Mouse (Mus musculus) heart, embryonic 15.5 days (tissue): ENCODE data around the gene 1700029J07Rik. TPM values are rescaled to one million over a fixed set of nuclear protein-coding genes. Genes with fewer than 3 reads are reported as not detected.
A peak's percentile ranks its signal among the peaks of the same experiment; 100 is the strongest.

Source experiments
- ATAC-seq: fragments of 200-750 bp; cut with Nextera tagmentation; replicated peaks from 2 replicates; pipeline ENCODE4 v1.8.0; 2017; ENCODE audit warnings: low read depth, moderate TSS enrichment; ENCODE audit not compliant: insufficient number of reproducible peaks, insufficient read depth, low FRiP score
- H3K27ac ChIP-seq: fragments of 300-500 bp; sonication (generic); 2 replicates; pipeline ENCODE4 v1.5.1; 2015; ENCODE audit warnings: mild to moderate bottlenecking, inconsistent platforms
- H3K27me3 ChIP-seq: fragments of 300-500 bp; sonication (generic); 2 replicates; pipeline ENCODE4 v1.6.1; 2015; ENCODE audit warnings: inconsistent platforms
- H3K36me3 ChIP-seq: fragments of 300-500 bp; sonication (generic); 2 replicates; pipeline ENCODE4 v1.6.1; 2015; ENCODE audit warnings: mild to moderate bottlenecking, inconsistent platforms
- H3K4me1 ChIP-seq: fragments of 300-500 bp; sonication (generic); replicated peaks from 2 replicates; pipeline ENCODE4 v1.6.1; 2015; ENCODE audit warnings: inconsistent platforms
- H3K4me2 ChIP-seq: fragments of 300-500 bp; sonication (generic); 2 replicates; pipeline ENCODE4 v1.6.1; 2015; ENCODE audit warnings: inconsistent platforms, mild to moderate bottlenecking, moderate library complexity
- H3K4me3 ChIP-seq: fragments of 300-500 bp; sonication (generic); 2 replicates; pipeline ENCODE4 v1.5.1; 2015; ENCODE audit warnings: mild to moderate bottlenecking, inconsistent platforms
- H3K9ac ChIP-seq: fragments of 300-500 bp; sonication (generic); 2 replicates; pipeline ENCODE4 v1.6.1; 2015; ENCODE audit warnings: mild to moderate bottlenecking, inconsistent platforms
- H3K9me3 ChIP-seq: fragments of 300-500 bp; sonication (generic); replicated peaks from 2 replicates; pipeline ENCODE4 v1.6.1; 2016; ENCODE audit warnings: inconsistent platforms
- WGBS: fragments of 180-500 bp; shearing (Covaris S2); methylation state at CpG from one replicate; pipeline ENCODE4 v1.1.7; 2015; ENCODE audit warnings: mixed read lengths; 5-methylcytosine and 5-hydroxymethylcytosine counted together
- polyA plus RNA-seq: library from polyadenylated mRNA; unstranded; fragments of >200 nt; fragmentation: Nextera tagmentation; extraction: Ambion mirVana; gene quantifications from 2 replicates; pipeline ENCODE4 v1.2.1, GENCODE M21; 2015

The 1700029J07Rik gene
- polyA plus RNA-seq, 1 experiment from 2014 or later = 3.0 TPM

DNA sequence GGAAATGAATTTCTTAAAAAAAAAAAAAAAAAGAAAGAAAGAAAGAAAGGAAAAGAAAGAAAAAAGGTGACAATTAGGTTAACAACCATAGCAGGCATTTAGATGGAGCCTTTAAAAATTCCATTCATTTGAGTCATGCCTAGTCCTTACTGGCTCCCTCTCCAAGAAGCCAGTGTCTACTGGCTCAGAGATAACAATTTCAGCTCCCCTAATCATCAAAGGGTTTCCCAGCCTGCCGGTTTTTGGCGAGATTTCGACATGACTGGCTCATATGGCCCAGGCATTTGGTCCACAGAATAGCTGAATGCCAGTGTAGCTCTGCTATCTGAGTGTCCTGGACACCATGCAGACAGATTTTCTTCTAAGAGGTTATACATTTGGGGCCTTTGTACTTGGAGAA, 71.4 kb downstream of the 1700029J07Rik start:
- Histone ChIP-seq H3K27me3 (no peaks in the 10 kb centered on the region), H3K4me1 (peaks cover 30% of the 10 kb centered on the region), H3K9ac (no peak overlapping the region), H3K9me3 (no peaks in the 10 kb centered on the region), H3K27ac (peak overlapping the region; percentile 47), H3K4me2 (no peak overlapping the region), H3K36me3 (no peaks in the 10 kb centered on the region; the same call in 1 of the 2 replicates), H3K4me3 (no peak overlapping the region)
- 3% methylated on average over 3 of the region's 3 CpGs for WGBS
- ATAC-seq = no peak

Other genes starting within 250 kb of the 1700029J07Rik start
- gene Pdlim3, start 89.8 kb downstream of the 1700029J07Rik start, polyA plus RNA-seq = 148 and 174 TPM in 2 replicates
- not detected in 2 replicates for gene Ccdc110, start 40.6 kb downstream of the 1700029J07Rik start, polyA plus RNA-seq
- 50.0 and 51.7 TPM in 2 replicates for gene Ufsp2, start 276 bp upstream of the 1700029J07Rik start, polyA plus RNA-seq
- 0.76 and 1.1 TPM in 2 replicates for gene Lrp2bp, start 24.1 kb upstream of the 1700029J07Rik start, polyA plus RNA-seq
- gene Ankrd37, start 30.5 kb upstream of the 1700029J07Rik start, polyA plus RNA-seq = 17.9 and 19.6 TPM in 2 replicates
- 16.2 and 20.5 TPM in 2 replicates for gene Cfap97, start 176.5 kb upstream of the 1700029J07Rik start, polyA plus RNA-seq
- 3.1 and 4.3 TPM in 2 replicates for gene Snx25, start 176.9 kb upstream of the 1700029J07Rik start, polyA plus RNA-seq
- gene Slc25a4, start 236.0 kb upstream of the 1700029J07Rik start, polyA plus RNA-seq = 2,014 and 2,378 TPM in 2 replicates